Mouse (Mus musculus) thymus, postnatal 4 days (tissue): ENCODE results near the gene Oxld1.
"Not testable (repeated sequence)": the region's sequence is repeated elsewhere in the genome, so short reads cannot be mapped to it uniquely, and the experiment has no call there.

Experiments
- DNase-seq: peaks from one replicate; pipeline ENCODE4 v3.0.0; 2021

Gene Oxld1

DNA sequence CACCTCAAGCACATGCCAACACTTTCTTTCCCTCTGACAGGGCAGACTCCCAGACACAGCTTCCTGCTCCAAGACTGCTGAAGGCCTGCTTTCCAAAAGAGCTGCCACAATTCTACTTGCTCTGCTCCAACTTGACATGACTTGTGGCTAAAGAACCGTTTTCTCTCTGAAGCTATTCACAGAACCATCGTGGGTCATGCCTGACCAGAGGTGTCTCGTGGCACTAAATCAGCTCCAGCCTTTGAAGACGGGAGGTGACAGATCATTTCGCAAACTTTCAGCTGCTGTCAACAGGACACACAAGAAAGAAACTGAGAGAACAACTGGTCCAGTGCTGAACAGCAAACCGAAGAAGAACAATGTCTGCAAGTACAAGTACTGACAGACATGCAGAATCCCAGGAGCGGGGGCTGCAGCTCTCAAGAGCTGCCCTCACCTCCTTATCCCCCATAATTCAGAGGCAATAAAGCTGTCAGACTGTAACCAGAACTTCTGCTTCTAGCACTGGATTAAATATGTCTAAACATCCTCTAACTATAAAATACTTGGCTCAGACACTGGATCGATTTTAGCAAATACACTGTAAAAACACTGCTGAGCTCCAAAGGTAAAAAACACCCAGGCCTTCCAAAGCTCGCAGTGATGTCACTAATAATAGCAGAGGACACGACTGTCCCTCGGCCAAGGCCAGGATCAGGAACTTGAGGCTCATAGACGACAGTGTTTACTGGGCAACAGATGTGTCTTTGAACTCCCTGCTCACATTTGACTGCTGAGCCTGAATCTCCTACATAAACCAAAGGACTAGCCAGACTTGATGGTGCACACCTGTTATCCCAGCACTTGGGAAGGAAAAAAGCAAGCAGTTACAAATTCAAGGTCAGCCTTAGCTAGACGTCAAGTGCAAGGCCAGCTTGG, 35.0 kb downstream of the Oxld1 start:
- no peak for DNase-seq

DNA sequence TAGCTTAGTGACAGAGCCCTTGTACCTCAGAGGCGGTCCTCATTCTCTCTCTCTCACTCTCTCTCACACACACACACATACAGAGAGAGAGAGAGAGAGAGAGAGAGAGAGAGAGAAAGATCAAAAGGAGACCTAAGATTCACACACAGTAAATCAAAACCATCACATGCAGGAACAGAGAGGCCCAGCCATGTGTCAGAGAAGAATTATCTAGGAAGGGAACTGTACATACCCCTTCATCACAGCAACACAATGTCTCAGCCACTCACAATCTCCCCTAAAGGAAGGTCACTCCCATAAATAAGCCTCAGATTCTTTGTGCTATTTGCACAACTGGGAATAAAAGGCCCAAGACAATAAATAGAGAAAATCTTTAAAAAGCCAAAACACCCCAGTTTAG, 39.3 kb downstream of the Oxld1 start:
- no peak for DNase-seq

DNA sequence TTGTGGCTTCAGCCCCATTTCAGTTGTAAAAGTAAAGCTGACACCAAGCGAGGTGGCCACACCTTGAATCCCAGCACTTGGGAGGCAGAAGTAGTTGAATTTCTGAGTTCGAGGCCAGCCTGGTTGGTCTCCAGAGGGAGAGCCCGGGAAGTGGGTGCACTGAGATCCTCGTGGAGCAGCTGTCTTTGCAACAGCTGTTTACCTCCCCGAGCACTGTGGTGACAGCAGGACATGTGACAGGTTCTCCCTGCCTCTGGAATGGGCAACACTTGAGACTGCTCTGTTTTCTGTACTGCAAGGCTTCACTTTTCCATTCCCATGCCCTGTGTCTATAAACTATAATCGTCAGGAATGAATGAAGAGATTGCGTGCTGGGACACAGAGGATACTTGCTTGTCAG, 40.0 kb downstream of the Oxld1 start:
- no peak for DNase-seq

DNA sequence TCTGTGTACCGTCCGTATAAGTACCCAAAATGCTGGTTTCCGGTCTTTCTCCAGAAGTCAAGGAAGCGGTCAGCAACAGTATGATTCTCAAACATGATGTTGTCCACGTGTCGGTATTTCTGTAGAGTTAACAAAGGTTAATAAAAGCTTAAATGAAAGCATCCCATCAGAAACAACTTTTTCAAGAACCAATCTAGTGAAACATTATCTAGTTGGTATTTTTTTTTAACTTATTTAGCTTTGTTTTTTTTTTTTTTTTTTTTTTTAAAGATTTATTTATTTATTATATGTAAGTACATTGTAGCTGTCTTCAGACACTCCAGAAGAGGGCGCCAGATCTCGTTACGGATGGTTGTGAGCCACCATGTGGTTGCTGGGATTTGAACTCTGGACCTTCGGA, 44.2 kb downstream of the Oxld1 start:
- not testable (repeated sequence) for DNase-seq
